Mouse (Mus musculus) limb, embryonic 11.5 days (tissue): Measurements from ENCODE around the gene Golga1. TPM values are rescaled to one million over a fixed set of nuclear protein-coding genes. Genes with fewer than 3 reads are reported as not detected.

ENCODE experiments used
- ATAC-seq: fragments of 200-750 bp; cut with Nextera tagmentation; 2 replicates; pipeline ENCODE4 v1.8.0; 2017; ENCODE audit warnings: low read depth; ENCODE audit not compliant: insufficient number of reproducible peaks, low FRiP score, low TSS enrichment
- DNase-seq: peaks from one replicate; pipeline ENCODE4 v3.0.0-alpha.2; 2015; ENCODE audit warnings: low spot score
- H3K27ac ChIP-seq: fragments of 300-500 bp; sonication (generic); replicated peaks from 2 replicates; pipeline ENCODE4 v1.5.1; 2014; ENCODE audit warnings: low read depth, mild to moderate bottlenecking, low read length
- H3K27me3 ChIP-seq: fragments of 300-500 bp; sonication (generic); 2 replicates; pipeline ENCODE4 v1.6.1; 2014; ENCODE audit warnings: mild to moderate bottlenecking, low read length, mixed read lengths; ENCODE audit not compliant: control insufficient read depth, insufficient read depth
- H3K36me3 ChIP-seq: fragments of 300-500 bp; sonication (generic); 2 replicates; pipeline ENCODE4 v1.6.1; 2014; ENCODE audit warnings: mild to moderate bottlenecking, low read length, moderate library complexity, mixed read lengths; ENCODE audit not compliant: control insufficient read depth, insufficient read depth
- H3K4me1 ChIP-seq: fragments of 300-500 bp; sonication (generic); 2 replicates; pipeline ENCODE4 v1.6.1; 2014; ENCODE audit warnings: low read length, mixed read lengths; ENCODE audit not compliant: control insufficient read depth, insufficient read depth
- H3K4me2 ChIP-seq: fragments of 300-500 bp; sonication (generic); 2 replicates; pipeline ENCODE4 v1.6.1; 2014; ENCODE audit warnings: low read depth, mild to moderate bottlenecking, moderate library complexity; ENCODE audit not compliant: severe bottlenecking
- H3K4me3 ChIP-seq: fragments of 300-500 bp; sonication (generic); 2 replicates; pipeline ENCODE4 v1.5.1; 2014; ENCODE audit warnings: low read depth, low read length
- H3K9ac ChIP-seq: fragments of 300-500 bp; sonication (generic); 2 replicates; pipeline ENCODE4 v1.6.1; 2014; ENCODE audit warnings: mild to moderate bottlenecking, low read length
- H3K9me3 ChIP-seq: fragments of 300-500 bp; sonication (generic); 2 replicates; pipeline ENCODE4 v1.6.1; 2016; ENCODE audit warnings: low read length; ENCODE audit not compliant: control insufficient read depth
- WGBS: fragments of 180-500 bp; shearing (Covaris S2); extraction: QIAGEN DNeasy Blood & Tissue Kit; methylation state at CpG from one replicate; pipeline ENCODE4 v1.1.7; 2014; 5-methylcytosine and 5-hydroxymethylcytosine counted together
- polyA plus RNA-seq: library from polyadenylated mRNA; unstranded; fragments of >200 nt; fragmentation: Nextera tagmentation; extraction: Ambion mirVana; gene quantifications from 2 replicates; pipeline ENCODE4 v1.2.1, GENCODE M21; 2014

Gene Golga1
- polyA plus RNA-seq, 1 experiment from 2014 or later, result 30.2 TPM

GRCm38 (mm10) chr2:38997386-38998374 lies 67.7 kb downstream of the Golga1 start, which contains the start of gene Wdr38:
TSS of gene Wdr38 (plus strand) at chr2:38997476.
- peaks cover 12% of the 10 kb centered on the region for H3K36me3 ChIP-seq

GRCm38 (mm10) chr2:38992452-38992851 lies 72.9 kb downstream of the Golga1 start:
- Histone ChIP-seq H3K9ac (no peak overlapping the region), H3K27ac (no peak overlapping the region), H3K4me2 (no peak overlapping the region), H3K36me3 (no peaks in the 10 kb centered on the region), H3K4me3 (no peak overlapping the region), H3K27me3 (no peaks in the 10 kb centered on the region), H3K4me1 (no peaks in the 10 kb centered on the region), H3K9me3 (no peaks in the 10 kb centered on the region)
- 69% methylated on average over 4 of the region's 4 CpGs for WGBS
- DNase-seq (no peak), ATAC-seq (no peak)

More at GRCm38 (mm10) chr2:38997386-38998374, 67.7 kb downstream of the Golga1 start, which contains the start of gene Wdr38:
- Histone ChIP-seq H3K4me3 (peak within 1 kb of the TSS; percentile 27), H3K9ac (peak within 1 kb of the TSS; percentile 50), H3K4me2 (peak within 1 kb of the TSS; percentile 33), H3K9me3 (no peaks in the 10 kb centered on the region), H3K4me1 (0 out of 2 replicates have a peak, but pooled peaks cover 7% of the 10 kb centered on the region), H3K27me3 (no peaks in the 10 kb centered on the region), H3K27ac (no peak within 1 kb of the TSS)
- peak; percentile 93 for DNase-seq
- peak; percentile 88 for ATAC-seq
- WGBS, result 16% methylated on average over 33 of the region's 33 CpGs

- H3K4me1 ChIP-seq, result no peaks in the 10 kb centered on the region
- DNase-seq, result no peak
- H3K4me3 ChIP-seq, result no peak overlapping the region
- H3K9me3 ChIP-seq, result no peaks in the 10 kb centered on the region
- H3K36me3 ChIP-seq, result no peaks in the 10 kb centered on the region
- H3K27ac ChIP-seq, result no peak overlapping the region
- no peaks in the 10 kb centered on the region for H3K27me3 ChIP-seq
- H3K4me2 ChIP-seq, result no peak overlapping the region
- no peak overlapping the region for H3K9ac ChIP-seq
- no peak for ATAC-seq
- WGBS, result 73% methylated on average over 4 of the region's 4 CpGs
These were observed 73.3 kb downstream of the Golga1 start for GRCm38 (mm10) chr2:38992004-38992403.

GRCm38 (mm10) chr2:38988929-38989328 lies 76.4 kb downstream of the Golga1 start:
- 87% methylated on average over 2 of the region's 2 CpGs for WGBS
- H3K27me3 ChIP-seq, result no peaks in the 10 kb centered on the region
- ATAC-seq (no peak), DNase-seq (no peak)
- no peaks in the 10 kb centered on the region for H3K36me3 ChIP-seq
- H3K9ac ChIP-seq, result no peak overlapping the region
- no peak overlapping the region for H3K27ac ChIP-seq
- no peak overlapping the region for H3K4me3 ChIP-seq
- H3K9me3 ChIP-seq, result no peaks in the 10 kb centered on the region
- H3K4me2 ChIP-seq, result no peak overlapping the region
- no peaks in the 10 kb centered on the region for H3K4me1 ChIP-seq

GRCm38 (mm10) chr2:38987803-38988510 lies 77.4 kb downstream of the Golga1 start:
- Histone ChIP-seq H3K4me1 (no peaks in the 10 kb centered on the region), H3K27ac (no peak overlapping the region), H3K4me2 (no peak overlapping the region), H3K4me3 (no peak overlapping the region), H3K9ac (no peak overlapping the region), H3K27me3 (no peaks in the 10 kb centered on the region), H3K9me3 (no peaks in the 10 kb centered on the region), H3K36me3 (no peaks in the 10 kb centered on the region)
- ATAC-seq (no peak), DNase-seq (no peak)
- 75% methylated on average over 6 of the region's 6 CpGs for WGBS

GRCm38 (mm10) chr2:38987371-38987770 lies 78.0 kb downstream of the Golga1 start:
- H3K4me1 ChIP-seq, result no peaks in the 10 kb centered on the region
- no peaks in the 10 kb centered on the region for H3K9me3 ChIP-seq
- H3K9ac ChIP-seq, result no peak overlapping the region
- H3K27me3 ChIP-seq, result no peaks in the 10 kb centered on the region
- no peak overlapping the region for H3K4me3 ChIP-seq
- H3K27ac ChIP-seq, result no peak overlapping the region
- 65% methylated on average over 1 of the region's 1 CpGs for WGBS
- DNase-seq (no peak), ATAC-seq (no peak)
- no peaks in the 10 kb centered on the region for H3K36me3 ChIP-seq
- no peak overlapping the region for H3K4me2 ChIP-seq

- DNase-seq, result no peak
- H3K9me3 ChIP-seq, result no peaks in the 10 kb centered on the region
- no peaks in the 10 kb centered on the region for H3K27me3 ChIP-seq
- no peak overlapping the region for H3K4me2 ChIP-seq
- no peak overlapping the region for H3K27ac ChIP-seq
- ATAC-seq, result no peak
- H3K9ac ChIP-seq, result no peak overlapping the region
- WGBS, result 93% methylated on average over 3 of the region's 3 CpGs
- no peaks in the 10 kb centered on the region for H3K4me1 ChIP-seq
- no peaks in the 10 kb centered on the region for H3K36me3 ChIP-seq
- H3K4me3 ChIP-seq, result no peak overlapping the region
These were observed 78.8 kb downstream of the Golga1 start for GRCm38 (mm10) chr2:38986580-38986979.

- ATAC-seq (no peak), DNase-seq (no peak)
- 98% methylated on average over 2 of the region's 2 CpGs for WGBS
- H3K36me3 ChIP-seq, result no peaks in the 10 kb centered on the region
- no peak overlapping the region for H3K9ac ChIP-seq
- H3K4me2 ChIP-seq, result no peak overlapping the region
- no peaks in the 10 kb centered on the region for H3K27me3 ChIP-seq
- no peak overlapping the region for H3K27ac ChIP-seq
- H3K9me3 ChIP-seq, result no peaks in the 10 kb centered on the region
- H3K4me3 ChIP-seq, result no peak overlapping the region
- no peaks in the 10 kb centered on the region for H3K4me1 ChIP-seq
These were observed 81.9 kb downstream of the Golga1 start for GRCm38 (mm10) chr2:38983456-38983855.
